Mouse (Mus musculus): ENCODE data around the gene Pgp.
"Not testable (repeated sequence)": the region's sequence is repeated elsewhere in the genome, so short reads cannot be mapped to it uniquely, and the experiment has no call there.

The Pgp gene

DNA sequence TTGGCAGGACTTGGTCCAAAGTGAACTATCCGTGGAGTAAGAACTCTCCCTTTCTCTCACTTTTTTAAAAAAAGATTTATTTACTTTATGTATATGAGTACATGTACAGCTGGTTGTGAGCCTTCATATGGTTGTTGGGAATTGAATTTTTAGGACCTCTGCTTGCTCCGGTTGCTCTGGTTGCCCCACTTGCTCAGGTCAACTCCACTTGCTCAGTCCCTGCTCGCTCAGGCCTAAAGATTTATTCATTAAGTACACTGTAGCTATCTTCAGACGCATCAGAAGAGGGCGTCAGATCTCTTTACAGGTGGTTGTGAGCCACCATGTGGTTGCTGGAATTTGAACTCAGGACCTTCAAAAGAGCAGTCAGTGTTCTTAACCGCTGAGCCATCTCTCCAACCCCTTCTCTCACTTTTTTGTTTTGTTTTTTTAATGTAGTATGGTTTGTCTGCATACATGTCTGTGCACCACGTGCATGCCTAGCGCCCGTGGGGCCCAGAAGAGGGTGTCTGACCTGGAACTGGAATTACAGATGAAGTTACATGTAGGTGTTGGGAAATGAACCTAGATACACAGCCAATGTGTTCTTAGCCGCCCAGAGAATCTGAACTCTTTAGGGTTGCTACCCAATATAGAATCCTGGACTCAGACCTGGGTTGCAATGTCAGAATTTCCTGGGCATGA is 14.5 kb upstream of the Pgp start:
- DNase-seq (ENCODE audit: low spot score in 2 of 2): not testable (repeated sequence)

DNA sequence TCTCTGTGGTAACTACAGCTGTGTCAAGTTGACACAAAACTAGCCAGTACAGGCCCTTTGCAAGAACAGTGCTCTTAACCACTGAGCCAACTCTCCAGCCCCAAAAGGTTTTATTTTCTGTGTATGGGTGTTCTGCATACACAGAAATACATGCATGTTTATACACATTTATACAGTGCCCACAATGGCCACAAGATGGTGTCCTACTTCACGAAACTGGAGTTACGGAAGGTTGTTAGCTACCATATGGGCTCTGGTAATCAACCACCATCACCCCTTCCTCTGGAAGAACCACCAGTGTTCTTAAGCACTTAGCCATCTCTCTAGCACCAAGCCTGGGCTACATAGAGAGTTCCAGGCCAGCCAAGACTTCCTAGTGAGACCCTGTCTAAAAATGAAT is 8.6 kb upstream of the Pgp start:
- DNase-seq (ENCODE audit: low spot score in 2 of 2): no peak

DNA sequence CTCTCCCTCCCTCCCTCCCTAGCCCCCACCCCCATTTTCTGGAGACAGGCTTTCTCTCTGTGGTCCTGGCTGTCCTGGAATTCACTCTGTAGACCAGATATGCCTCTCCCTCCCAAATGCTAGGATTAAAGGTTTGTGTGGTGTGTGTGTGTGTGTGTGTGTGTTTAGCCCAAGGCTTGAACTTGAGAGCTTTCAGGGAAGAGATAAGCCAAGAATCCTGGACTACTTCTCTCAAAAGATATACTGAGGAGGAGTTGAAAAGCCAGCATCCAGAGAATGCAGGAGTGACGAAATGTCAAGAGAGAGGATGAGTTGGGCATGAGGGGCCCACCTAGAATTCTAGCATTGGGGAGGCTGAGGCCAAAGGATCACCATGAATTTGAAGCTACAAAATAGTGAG is 7.3 kb upstream of the Pgp start:
- DNase-seq (ENCODE audit: low spot score in 2 of 2): no peak

DNA sequence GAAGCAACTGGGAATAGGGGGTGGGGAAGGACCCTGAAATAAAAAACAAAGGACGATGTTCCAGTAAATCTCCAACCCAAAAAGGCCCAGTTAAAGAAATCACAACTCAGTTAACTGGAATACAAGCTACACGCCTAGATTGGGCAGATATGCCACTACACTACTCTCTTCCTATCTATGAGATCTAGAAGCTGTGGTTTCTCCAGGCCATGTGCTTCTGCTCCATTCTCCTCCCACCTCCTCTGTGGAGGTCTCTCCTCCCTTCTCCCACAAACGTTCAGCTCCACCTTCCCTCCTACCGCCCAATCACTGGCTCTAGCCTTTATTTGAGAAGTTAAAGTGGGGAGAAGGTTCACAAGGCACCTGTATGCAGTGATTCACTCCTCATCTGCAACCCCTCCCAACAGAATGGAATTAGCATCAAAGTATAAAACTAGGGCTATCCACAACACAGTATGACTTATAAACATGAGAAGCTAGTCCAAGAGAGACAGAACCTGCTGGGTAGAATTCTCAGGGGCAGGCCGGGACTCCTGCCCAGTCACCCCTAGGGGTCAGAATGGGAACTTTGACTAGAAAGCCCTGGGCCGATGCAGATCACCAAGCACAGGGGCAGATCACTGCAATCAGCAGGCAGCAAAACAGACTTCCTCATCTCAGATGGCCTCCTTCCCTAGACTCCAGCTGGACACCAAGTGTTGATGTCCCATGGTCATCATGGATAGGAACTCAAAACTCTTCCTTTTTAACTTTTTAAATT is 6.6 kb upstream of the Pgp start:
- DNase-seq (ENCODE audit: low spot score in 2 of 2): no peak

DNA sequence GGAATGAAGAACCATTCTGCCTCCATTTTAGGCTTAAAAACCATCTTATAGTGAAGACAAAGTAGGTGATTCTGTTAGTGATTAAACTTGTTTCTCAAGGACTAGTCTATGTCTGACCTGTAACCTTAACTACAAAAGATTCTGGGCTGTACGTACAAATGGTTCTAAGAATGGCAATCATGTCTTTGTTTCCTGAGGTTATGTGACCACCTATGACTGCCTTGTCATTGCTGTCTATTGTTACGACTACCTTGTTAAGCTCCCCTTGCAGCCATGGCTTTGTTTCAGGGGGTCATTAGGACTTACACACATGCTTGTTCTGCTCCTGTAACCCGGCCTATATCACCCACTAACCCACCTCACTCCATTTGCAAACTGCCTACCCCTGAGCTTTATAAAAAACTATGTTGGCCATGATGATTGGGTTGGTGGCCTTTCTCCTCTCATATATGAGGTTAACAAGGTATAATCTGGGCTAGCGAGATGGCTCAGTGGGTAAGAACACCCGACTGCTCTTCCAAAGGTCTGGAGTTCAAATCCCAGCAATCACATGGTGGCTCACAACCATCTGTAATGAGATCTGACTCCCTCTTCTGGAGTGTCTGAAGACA is 1.5 kb upstream of the Pgp start:
- no peak for DNase-seq (ENCODE audit: low spot score in 2 of 2)

DNA sequence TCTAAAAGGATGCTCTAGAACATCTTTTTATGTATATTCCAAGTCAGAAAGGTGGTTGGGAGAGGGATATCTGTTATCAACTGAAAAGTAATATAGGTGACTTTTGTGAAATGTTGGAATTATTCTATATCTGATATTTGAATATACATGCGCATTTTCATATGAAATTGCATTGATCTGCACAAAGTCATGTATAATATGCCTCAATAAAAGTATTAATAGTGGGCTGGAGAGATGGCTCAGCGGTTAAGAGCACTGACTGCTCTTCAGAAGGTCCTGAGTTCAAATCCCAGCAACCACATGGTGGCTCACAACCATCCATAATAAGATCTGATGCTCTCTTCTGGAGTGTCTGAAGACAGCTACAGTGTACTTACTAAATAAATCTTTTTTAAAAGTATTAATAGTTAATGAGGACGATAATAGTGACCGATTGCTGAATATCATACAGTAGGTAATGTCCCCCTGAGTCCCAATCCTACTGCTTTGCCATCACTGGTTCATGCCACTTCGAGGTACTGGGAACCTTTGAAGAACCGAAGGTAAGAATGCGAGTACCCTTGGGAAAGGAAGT is 769 bp upstream of the Pgp start:
- DNase-seq (ENCODE audit: low spot score in 2 of 2): no peak

DNA sequence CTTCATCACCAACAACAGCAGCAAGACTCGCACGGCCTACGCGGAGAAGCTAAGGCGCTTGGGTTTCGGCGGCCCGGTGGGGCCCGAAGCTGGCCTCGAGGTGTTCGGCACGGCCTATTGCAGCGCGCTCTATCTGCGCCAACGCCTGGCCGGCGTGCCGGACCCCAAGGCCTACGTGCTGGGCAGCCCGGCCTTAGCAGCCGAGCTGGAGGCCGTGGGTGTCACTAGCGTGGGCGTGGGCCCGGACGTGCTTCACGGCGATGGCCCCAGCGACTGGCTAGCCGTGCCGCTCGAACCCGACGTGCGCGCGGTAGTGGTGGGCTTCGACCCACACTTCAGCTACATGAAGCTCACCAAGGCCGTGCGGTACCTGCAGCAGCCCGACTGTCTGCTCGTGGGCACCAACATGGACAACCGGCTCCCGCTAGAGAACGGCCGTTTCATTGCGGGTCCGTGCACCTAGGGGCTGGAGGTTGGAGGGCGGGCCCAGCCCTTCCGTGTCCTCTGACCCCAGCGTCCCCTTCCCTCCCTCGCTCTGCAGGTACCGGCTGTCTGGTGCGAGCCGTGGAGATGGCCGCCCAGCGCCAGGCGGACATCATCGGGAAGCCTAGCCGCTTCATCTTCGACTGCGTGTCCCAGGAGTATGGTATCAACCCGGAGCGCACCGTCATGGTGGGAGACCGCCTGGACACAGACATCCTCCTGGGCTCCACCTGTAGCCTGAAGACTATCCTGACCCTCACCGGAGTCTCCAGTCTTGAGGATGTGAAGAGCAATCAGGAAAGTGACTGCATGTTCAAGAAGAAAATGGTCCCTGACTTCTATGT is 722 bp downstream of the Pgp start:
- peak in 1 of 2 experiments; percentile 30 for DNase-seq (ENCODE audit: low spot score in 2 of 2)

DNA sequence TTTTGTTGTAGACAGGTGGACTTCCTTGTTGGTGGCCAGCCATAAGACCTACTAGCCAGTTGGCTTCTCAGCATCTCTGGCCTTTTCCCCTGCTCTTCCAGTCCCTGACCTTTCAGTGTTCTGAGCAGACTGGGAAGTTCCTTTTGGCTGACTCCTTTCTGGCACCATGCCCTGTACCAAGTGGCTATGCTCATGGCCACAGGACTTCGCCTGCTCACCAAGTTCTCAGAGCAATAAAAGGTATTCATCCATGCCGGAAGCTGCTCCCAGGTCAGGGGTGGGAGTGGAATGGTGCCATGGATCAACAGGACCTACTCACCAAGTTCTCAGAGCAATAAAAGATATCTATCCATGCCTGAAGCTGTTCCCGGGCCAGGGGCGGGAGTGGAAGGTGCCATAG is 2.3 kb downstream of the Pgp start:
- DNase-seq (ENCODE audit: low spot score in 2 of 2): no peak

DNA sequence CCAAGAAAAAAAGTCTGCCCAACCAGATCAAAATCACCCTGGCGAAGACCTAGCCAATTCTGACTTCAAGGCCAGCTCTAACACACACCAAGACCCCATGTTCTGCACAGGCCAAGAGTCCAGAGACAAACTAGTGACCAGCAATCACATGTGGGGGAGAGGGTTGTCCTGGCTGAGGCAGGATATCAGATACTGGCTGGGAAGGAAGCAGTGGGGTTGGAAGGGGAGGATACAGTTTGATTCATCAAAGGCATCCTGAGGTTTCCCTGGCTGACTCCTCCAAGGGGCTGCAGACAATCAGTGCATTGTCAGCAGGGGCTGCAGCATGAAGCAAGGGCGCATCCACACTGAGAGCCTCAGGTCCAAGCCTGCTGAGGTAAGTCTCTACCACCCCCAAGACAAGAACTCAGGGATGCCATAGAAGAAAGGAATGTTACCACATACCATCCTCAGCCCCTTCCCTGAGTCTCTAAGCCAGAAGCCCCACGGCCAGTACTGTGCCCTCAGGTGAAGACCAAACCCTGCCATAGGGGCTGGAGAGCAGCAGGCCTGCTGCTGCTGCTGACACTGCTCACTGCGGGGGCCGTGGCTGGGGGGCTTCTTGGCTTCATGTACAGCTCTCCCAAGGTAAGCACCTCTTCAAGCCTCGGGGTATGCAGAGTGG is 3.6 kb downstream of the Pgp start, which contains the start of gene Bricd5:
Gene Bricd5, plus strand, starts transcription at position 273 of the 664 bp plus-strand sequence.
- no peak for DNase-seq (ENCODE audit: low spot score in 2 of 2)

DNA sequence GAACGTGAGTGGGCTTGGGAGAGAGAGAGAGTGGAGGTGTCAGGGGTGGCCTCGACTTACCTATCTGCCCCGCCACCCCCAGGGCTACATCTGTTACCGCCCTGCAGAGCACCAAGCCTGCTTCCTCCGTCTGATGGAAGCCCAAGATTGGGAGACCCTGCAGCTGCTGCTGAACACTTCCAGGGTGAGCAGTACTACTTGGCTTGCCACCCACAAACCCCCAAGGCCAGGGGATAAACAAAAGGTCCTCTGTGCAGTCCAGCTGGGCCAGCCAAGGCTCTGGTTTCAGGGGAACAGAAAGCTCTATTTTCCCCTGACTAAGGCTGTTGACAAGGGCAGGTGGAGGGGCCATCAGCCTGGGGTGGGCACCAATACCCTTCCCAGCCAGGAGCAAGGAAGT is 4.4 kb downstream of the Pgp start:
- no peak for DNase-seq (ENCODE audit: low spot score in 2 of 2)

DNA sequence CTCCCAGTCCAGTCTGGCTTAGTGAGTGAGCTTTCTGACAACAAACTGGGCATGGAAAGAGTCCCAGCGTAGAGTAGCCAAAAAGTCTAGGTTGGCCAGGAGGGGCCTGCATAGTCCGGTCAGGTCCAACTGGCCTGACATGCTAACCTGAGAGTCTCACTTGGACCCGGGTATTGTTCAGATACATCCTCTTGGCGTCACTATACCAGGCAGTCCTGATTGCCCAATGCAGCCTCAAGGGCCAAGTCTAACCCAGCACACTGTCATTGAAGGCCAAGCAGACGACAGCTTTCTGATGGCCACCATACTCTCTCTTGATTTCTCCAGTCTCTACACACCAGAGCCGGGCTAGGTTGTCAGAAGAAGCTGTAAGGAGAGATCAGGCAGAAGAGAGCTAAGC is 5.4 kb downstream of the Pgp start:
- no peak for DNase-seq (ENCODE audit: low spot score in 2 of 2)

DNA sequence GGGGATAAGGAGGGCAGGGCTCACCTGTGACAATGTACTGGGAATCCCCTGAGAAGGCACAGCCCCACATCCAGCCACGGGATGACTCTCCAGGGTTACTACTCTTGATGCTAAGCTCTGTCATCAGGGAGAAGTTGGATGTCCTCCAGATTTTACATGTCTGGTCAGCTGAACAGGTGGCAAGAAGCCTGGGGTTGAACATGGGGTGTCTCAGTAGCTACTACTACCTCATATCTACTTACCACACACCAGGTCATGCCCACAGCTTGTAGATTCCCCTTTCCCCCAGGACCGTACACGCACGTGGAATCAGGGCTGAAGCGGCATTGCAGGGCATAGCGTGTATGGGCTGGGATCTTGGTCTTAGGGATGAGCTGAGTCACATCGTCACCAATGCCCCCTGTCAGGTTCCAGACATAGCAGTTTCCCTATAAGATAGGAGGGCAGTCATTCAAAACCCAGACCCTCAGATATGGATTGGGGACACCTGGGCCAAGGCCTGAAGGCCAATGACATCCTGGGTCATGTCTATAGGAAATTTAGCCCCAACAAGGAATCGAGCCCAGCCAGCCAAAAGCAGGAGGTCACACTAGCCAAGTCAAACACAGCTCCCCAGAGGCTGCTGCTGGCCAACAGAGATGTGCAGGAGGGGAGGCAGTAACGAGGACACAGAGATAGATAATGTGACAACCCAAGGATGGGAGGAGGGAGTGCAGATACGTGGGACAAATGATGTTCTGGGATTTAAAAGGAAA is 6.0 kb downstream of the Pgp start:
- DNase-seq (ENCODE audit: low spot score in 2 of 2): no peak

DNA sequence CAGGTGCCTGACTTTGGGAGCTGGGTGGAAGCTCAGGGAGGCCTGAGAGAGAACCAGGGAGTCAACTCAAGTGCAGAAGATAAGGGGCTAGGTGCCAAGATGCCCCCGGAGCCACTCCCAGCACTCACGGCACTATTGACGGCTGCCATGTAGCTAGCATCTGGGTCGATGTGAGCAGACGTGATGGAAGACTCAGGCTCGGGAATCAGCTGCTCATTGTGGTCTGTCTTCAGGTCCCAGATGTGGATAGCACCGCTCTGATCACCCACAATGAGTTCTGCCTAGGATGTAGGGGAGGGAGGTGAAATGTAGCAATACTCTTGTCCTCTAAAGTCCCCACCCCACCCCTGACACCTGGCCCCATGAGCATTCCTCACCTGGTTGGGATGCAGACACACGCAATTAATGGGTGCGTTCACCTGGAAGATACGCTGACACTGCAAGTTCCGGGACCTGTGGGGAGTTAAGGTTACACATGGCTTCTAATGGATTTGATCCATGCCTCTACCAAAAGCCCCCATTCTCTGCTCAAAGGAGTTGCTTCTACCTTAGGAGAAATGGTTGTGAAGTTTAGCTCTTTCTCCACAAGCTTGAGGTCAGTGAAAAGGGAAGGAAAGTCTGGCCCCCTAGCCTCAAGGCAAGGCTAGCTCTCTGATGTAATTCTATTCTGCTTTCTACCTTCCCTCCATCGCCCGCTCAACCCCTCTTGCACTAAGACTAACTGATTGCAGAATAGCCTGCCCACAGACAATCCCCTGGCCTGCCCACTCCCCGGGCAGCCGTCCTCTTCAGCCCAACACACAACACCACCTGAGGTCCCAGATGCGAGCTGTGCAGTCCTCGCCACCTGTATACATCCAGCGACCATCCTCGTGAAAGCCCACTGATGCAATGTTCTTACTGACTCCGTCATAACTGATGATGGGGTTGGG is 7.1 kb downstream of the Pgp start:
- no peak for DNase-seq (ENCODE audit: low spot score in 2 of 2)

DNA sequence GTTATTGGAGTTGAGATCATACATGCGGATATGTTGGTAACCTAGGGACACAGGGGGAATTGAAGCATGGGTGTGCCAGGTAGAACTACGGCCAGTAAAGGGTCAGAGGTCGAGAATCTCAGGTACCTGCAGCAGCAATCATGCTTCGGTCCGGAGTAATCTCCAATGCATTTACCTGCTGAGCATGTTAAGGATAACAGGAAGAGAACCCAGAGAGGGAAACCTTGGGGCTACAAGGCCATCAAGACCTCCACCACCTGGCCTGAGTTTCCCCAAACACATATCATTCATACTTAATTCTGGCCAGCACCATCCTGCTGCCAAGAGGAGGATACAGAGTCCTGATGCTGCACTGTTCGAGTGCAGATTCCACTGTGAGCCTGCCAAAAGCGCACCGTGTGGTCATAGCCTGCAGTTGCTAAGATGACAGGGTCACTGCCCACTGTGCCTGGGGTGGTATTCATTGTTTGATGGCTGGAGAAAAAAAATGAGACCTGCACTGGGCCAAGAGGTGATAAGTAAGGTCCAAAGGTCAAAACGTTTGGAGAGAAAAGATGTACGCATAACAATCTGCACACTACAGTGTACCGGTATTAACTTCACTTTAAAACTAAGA is 7.9 kb downstream of the Pgp start:
- no peak for DNase-seq (ENCODE audit: low spot score in 2 of 2)

DNA sequence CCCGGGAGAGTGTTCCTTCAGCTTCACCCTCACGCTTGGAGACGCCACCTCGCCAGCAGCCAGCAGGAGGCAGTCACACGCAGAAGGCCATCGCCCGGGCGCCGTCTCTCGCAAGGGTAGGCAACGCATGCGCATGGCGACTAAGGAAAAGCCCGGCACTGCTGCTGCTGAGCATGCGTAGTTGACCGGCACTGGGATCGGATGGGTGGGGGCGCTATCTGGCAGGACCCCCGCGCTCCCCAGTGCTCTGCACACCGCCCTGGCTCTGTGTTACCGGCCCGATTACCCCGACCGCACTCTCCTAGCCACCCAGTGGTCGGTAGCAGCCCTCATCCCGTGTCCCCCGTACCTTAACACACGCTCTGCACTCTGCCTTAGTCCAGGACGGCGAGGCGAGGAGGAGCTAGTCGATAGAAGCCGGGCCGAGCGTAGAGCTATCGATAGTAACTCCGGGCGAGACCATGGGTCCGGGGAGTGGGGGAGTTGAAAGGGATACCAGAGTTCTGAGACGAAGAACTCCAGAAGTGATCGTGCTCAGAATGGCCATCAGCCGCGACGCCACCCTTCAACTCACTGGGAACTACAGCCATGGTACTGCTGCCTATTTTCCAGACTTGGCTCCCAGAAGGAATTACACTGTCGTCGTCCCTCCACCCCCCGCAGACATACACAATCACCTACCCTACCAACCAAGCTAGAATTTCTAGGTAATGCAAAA is 8.6 kb downstream of the Pgp start, which contains the start of gene Mlst8:
Gene Mlst8, minus strand, starts transcription at position 416 of the 718 bp plus-strand sequence.
- DNase-seq (ENCODE audit: low spot score in 2 of 2): peak; percentile 92 to 98

DNA sequence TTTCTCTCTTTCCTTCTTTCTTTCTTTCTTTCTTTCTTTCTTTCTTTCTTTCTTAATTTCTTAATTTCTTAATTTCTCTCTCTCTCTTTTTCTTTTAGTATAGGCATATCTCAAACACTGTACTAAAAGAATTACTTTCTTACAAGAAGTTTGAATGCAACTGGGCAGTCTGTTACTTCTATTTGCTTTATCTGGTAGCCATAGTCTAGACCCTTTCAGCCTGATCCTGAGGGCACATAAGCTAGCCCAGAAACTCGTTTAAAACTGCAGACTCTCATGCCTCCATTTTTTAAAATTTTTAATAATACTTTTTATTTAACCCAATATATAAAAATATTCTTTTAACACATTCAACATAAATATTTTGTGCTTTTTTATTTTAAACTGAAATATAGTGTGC is 9.2 kb downstream of the Pgp start:
- DNase-seq (ENCODE audit: low spot score in 2 of 2): no peak

DNA sequence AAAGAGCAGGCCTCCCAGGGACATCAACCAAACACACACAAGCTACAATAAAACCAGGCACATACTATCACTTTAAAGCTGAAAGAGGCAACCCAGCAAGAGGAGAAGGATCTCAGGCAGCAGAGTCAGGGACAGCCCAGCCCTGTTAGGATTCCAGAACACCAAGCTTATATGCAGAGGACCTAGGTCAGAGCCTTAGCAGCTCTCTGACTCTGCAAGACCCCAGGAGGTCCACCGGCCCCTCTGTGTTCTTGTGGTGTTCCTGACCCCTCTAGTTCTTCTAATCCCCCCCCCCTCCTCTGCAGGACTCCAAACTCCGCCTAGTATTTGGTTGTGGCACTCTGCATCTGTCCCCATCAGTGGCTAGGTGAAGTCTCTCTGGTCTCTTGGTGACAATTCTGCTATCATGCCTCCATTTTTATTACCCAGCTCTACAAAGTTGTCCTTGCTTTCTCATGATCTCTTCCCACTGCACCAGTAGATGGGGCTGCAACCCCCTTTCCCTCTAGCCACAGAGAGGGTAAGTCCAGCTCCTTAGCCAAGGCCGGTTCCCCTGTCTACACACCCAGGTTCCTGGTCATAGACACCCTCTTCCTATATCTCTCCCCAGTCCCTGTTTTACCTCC is 10.1 kb downstream of the Pgp start:
- DNase-seq (ENCODE audit: low spot score in 2 of 2): no peak

Data from thymus, postnatal 10 days (tissue).